Mouse (Mus musculus) mature B cell (primary cell): Measurements from ENCODE around the gene Phkg1.
"Not testable (repeated sequence)": the region's sequence is repeated elsewhere in the genome, so short reads cannot be mapped to it uniquely, and the experiment has no call there.

ENCODE experiments used
- in situ Hi-C: fragments of 300-500 bp; cut with MboI; formaldehyde crosslinking; loops from 2 replicates; pipeline ENCODE4 v1.14.3; 2019

The Phkg1 gene

DNA sequence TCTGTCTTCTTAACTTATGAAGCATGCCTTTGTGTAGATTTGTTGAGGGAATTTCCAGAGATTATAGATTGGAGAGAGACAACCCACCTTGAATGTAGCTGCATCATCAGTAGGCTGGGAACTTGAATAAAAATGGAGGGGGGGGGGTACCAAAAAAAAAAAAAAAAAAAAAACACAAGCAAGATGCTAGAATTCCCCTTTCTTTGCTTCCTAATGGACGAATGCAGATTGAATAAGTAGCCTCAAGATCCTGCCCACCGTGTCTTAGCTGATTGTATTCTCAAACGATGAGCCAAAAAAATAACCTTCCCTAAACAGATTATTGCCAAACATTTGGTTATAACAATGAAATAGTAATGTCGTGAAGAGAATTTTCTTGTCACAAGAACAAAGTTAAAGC is 9.4 kb upstream of the Phkg1 start:
- in situ Hi-C loops = no loop called here

- in situ Hi-C loops = no loop called here
Measured at GRCm38 (mm10) chr5:129895198-129896088, 2.9 kb downstream of the Phkg1 start, which contains the start of gene Zbed5. TSS of gene Zbed5 (plus strand) at chr5:129895723.

DNA sequence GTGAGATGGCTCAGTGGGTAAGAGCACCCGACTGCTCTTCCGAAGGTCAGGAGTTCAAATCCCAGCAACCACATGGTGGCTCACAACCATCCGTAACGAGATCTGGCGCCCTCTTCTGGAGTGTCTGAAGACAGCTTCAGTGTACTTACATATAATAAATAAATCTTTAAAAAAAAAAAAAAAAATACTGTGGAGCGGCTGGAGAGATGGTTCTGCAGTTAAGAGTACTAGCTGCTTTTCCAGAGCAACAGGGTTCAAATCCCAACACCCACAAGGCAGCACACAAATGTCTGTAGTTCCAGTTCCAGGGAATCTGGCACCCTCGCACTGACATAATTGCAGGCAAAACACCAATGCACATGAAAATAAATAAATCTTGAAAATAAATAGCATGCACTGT is 8.0 kb downstream of the Phkg1 start:
- in situ Hi-C loops = not testable (repeated sequence)

GRCm38 (mm10) chr5:129886911-129887636 is 11.3 kb downstream of the Phkg1 start, which contains the start of gene Chchd2:
TSS of gene Chchd2 (minus strand) at chr5:129887470.
- in situ Hi-C loops = no loop called here

- in situ Hi-C loops = no loop called here
Measured at GRCm38 (mm10) chr5:129886271-129886670, 12.1 kb downstream of the Phkg1 start.

GRCm38 (mm10) chr5:129879888-129880287 is 18.5 kb downstream of the Phkg1 start:
- in situ Hi-C loops = no loop called here

GRCm38 (mm10) chr5:129878946-129879345 is 19.4 kb downstream of the Phkg1 start:
- in situ Hi-C loops = no loop called here

- in situ Hi-C loops = no loop called here
Measured at GRCm38 (mm10) chr5:129877731-129878455, 20.5 kb downstream of the Phkg1 start.

DNA sequence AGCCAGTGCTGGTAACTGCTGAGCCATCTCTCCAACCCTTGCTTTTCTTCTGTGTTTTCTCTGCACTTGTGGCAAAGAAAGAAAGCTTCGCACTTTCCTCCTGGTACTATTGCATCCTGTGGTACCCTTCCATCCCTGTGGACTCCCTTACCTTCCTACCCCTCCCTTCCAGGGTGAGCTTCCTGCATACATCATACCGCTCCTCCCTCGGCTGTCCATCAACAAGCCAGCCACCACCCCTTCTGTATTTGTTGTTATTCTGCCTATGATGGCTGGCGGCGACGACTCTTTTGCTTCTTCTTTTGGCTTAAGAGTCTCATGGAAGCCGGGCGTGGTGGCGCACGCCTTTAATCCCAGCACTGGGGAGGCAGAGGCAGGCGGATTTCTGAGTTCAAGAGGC is 23.3 kb downstream of the Phkg1 start:
- in situ Hi-C loops = no loop called here

- in situ Hi-C loops = no loop called here
Measured at GRCm38 (mm10) chr5:129873942-129874341, 24.4 kb downstream of the Phkg1 start.

DNA sequence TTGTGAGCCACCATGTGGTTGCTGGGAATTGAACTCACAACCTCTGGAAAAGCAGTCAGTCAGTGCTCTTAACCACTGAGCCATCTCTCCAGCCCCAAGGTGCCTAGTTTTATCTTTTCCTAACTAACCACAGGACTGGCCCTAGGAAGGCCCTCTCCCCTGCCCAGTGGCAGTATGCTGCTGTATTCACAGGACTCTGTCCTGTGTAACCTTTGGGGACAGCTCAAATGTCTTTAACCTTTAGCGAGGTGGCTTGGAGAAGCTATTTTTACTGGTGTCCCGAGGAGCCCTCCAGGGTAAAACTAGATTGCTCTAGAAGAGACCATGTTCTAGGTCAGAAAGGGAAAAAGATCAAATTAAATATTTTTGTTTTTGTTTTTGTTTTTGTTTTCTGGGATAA is 27.1 kb downstream of the Phkg1 start:
- in situ Hi-C loops = no loop called here

GRCm38 (mm10) chr5:129869238-129869995 is 28.9 kb downstream of the Phkg1 start:
- in situ Hi-C loops = no loop called here

- in situ Hi-C loops = no loop called here
Measured at GRCm38 (mm10) chr5:129865841-129866240, 32.5 kb downstream of the Phkg1 start.

- in situ Hi-C loops = no loop called here
Measured at GRCm38 (mm10) chr5:129864467-129864866, 33.9 kb downstream of the Phkg1 start.

DNA sequence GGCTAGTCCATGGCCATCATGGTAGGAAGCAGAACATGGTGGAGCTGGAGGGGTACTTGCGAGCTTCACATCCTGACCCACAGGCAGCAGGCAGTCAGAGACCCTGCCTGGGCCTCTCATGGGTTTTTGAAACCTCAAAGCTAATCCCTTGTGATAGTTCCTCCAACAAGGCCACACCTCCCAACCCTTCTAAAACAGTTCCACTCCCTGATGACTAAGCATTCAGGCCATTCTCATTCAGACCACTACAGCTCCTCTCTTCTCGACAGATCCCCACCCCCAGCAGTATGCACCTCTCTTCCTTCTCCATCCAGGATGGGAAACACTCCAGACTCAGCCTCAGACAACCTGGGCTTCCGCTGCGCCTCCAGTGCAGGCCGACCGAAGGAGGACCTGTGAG is 36.0 kb downstream of the Phkg1 start:
- in situ Hi-C loops = no loop called here

GRCm38 (mm10) chr5:129856414-129856813 is 41.9 kb downstream of the Phkg1 start:
- in situ Hi-C loops = no loop called here

GRCm38 (mm10) chr5:129855163-129855562 is 43.2 kb downstream of the Phkg1 start:
- in situ Hi-C loops = no loop called here

DNA sequence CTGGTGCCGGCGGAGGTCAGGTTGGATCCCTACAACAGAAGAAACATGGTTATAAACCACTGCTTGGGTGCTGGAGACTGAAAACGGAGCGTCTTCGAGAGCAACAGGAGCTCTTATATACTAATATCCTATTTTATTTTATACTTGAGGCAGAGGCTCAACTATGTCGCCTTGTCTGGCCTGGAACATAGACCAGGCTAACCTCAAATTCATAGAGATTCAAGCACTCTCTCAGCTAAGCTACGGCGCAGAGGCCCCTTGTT is 50.9 kb downstream of the Phkg1 start:
- in situ Hi-C loops = no loop called here

DNA sequence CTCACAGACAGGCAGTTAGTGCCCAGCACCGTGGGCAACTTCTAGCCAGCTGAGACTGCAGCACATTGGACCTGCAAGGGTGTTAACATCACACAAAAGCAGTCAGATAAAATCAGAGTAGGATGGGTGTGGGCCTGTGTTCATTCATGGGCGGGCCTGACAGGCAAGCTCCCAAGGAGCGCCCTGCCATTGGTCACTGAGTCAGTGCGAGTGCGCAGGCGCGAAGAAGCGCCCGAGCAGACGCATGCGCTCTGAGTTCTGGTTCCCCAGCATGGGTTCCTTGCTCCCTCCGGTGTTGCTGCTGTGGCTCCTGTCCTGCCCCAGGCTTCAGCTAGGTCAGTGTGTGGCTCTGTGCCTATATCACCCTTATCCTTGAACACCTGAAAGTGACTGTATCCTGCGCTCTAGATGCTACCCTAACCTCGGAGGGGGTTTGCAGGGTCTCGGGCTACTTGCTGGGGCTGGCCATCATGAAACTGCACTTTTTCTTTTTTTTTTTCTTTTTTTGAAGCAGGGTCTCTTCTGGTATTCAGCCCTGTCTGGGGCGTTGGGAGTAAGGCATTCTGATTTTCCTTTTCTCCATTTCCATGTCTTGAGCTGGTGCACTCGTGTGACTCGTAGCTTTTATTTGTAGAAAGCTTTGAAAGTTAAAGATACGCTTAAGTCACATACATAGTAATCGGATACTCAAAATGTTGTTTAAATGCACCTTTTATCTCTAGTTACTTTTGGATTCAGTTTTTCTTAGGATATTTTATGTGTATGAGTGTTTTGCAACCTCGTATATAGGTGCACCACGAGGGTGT is 51.4 kb downstream of the Phkg1 start, which contains the start of gene Sumf2:
Sumf2 (plus strand) TSS at position 235 of the 806 bp plus-strand sequence.
- in situ Hi-C loops = no loop called here

- in situ Hi-C loops = no loop called here
Measured at GRCm38 (mm10) chr5:129844848-129845247, 53.5 kb downstream of the Phkg1 start.
